Mouse (Mus musculus) neural tube, embryonic 12.5 days (tissue): ENCODE results near the gene Hdac1. TPM values are rescaled to one million over a fixed set of nuclear protein-coding genes. Genes with fewer than 3 reads are reported as not detected.

ENCODE experiments used
- ATAC-seq: fragments of 200-750 bp; cut with Nextera tagmentation; 2 replicates; pipeline ENCODE4 v1.8.0; 2017; ENCODE audit warnings: low read depth, mild to moderate bottlenecking, moderate TSS enrichment, moderate library complexity; ENCODE audit not compliant: low FRiP score
- H3K27ac ChIP-seq: fragments of 300-500 bp; sonication (generic); 2 replicates; pipeline ENCODE4 v1.5.1; 2016
- H3K27me3 ChIP-seq: fragments of 300-500 bp; sonication (generic); replicated peaks from 2 replicates; pipeline ENCODE4 v1.6.1; 2016; ENCODE audit warnings: mild to moderate bottlenecking
- H3K36me3 ChIP-seq: fragments of 300-500 bp; sonication (generic); 2 replicates; pipeline ENCODE4 v1.6.1; 2016; ENCODE audit warnings: mild to moderate bottlenecking
- H3K4me1 ChIP-seq: fragments of 300-500 bp; sonication (generic); 2 replicates; pipeline ENCODE4 v1.6.1; 2016
- H3K4me2 ChIP-seq: fragments of 300-500 bp; sonication (generic); replicated peaks from 2 replicates; pipeline ENCODE4 v1.6.1; 2016; ENCODE audit warnings: mild to moderate bottlenecking
- H3K4me3 ChIP-seq: fragments of 300-500 bp; sonication (generic); 2 replicates; pipeline ENCODE4 v1.5.1; 2016
- H3K9ac ChIP-seq: fragments of 300-500 bp; sonication (generic); 2 replicates; pipeline ENCODE4 v1.6.1; 2016; ENCODE audit warnings: mild to moderate bottlenecking
- H3K9me3 ChIP-seq: fragments of 300-500 bp; sonication (generic); 2 replicates; pipeline ENCODE4 v1.6.1; 2016; ENCODE audit warnings: mild to moderate bottlenecking
- WGBS: fragments of 180-500 bp; shearing (Covaris S2); methylation state at CpG from one replicate; pipeline ENCODE4 v1.1.7; 2016; 5-methylcytosine and 5-hydroxymethylcytosine counted together
- polyA plus RNA-seq: library from polyadenylated mRNA; unstranded; fragments of >200 nt; fragmentation: Nextera tagmentation; extraction: Ambion mirVana; gene quantifications from 2 replicates; pipeline ENCODE4 v1.2.1, GENCODE M21; 2016

Gene Hdac1
- polyA plus RNA-seq, 1 experiment from 2014 or later, result 192 TPM

DNA sequence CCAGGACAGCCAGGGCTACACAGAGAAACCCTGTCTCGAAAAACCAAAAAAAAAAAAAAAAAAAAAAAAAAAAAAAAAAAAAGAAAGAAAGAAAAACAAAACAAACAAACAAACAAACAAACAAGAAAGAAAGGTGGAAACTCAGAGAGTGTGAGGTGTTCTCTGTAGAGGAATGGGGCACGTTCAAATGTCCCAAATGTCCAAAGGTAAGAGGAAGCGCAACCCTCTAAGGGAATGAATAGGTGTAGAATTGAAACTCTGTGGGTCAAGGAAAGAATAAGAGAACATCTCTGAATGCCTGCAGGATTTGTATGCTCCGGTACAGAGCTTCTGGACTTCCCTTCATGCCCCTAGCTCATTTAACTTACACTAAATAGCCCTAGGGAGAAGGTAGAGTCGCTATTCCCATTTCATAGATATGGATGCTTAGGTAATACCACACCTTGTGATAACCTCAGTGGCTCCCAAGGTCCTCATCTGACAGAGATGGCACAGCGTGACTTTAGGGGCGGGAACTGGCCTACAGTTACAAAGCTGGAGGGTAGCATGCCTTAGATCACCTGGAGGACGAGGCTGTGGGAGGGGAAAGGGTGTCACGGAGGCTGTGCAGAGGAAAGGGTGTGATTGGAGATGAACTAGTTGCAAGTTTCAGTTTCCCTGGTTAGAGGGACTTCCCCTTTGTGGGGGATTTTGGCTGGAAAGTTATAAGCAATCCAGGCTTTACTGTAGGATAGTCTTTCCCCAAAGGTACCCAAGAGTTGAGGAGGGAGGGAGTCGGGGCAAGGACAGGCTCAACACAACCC lies 34.9 kb downstream of the Hdac1 start:
- Histone ChIP-seq H3K9ac (no peak overlapping the region), H3K27ac (no peak overlapping the region), H3K4me3 (no peak overlapping the region), H3K9me3 (no peaks in the 10 kb centered on the region), H3K4me1 (peaks cover 36% of the 10 kb centered on the region), H3K36me3 (no peaks in the 10 kb centered on the region), H3K27me3 (0 out of 2 replicates have a peak, but pooled peaks cover 3% of the 10 kb centered on the region), H3K4me2 (no peak overlapping the region)
- ATAC-seq, result no peak
- WGBS, result 69% methylated on average over 9 of the region's 10 CpGs

DNA sequence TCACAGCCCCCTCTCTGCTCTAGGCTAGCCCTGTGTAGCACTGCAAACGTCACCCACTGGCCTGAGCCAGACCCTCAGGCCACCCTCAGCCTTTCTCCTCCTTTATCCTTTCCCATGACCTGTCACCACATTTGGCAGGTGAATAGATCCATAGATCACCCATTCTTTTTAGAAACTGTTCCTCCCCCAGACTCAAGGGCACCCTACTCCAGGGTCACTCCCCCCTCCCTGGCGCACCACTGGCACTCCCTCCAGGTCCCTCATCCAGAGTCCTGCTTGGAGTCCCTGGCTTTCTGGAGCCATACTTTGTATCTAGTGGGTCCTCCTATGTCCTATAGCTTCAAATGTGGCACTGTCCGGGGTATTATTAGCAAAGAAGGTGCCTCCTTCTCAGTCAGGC lies 37.0 kb downstream of the Hdac1 start:
- Histone ChIP-seq H3K27ac (no peak overlapping the region), H3K36me3 (no peaks in the 10 kb centered on the region), H3K9me3 (no peaks in the 10 kb centered on the region), H3K4me3 (no peak overlapping the region), H3K4me2 (no peak overlapping the region), H3K4me1 (peaks cover 15% of the 10 kb centered on the region; the same call in 1 of the 2 replicates), H3K27me3 (0 out of 2 replicates have a peak, but pooled peaks cover 3% of the 10 kb centered on the region), H3K9ac (no peak overlapping the region)
- no peak for ATAC-seq
- 75% methylated on average over 3 of the region's 3 CpGs for WGBS

DNA sequence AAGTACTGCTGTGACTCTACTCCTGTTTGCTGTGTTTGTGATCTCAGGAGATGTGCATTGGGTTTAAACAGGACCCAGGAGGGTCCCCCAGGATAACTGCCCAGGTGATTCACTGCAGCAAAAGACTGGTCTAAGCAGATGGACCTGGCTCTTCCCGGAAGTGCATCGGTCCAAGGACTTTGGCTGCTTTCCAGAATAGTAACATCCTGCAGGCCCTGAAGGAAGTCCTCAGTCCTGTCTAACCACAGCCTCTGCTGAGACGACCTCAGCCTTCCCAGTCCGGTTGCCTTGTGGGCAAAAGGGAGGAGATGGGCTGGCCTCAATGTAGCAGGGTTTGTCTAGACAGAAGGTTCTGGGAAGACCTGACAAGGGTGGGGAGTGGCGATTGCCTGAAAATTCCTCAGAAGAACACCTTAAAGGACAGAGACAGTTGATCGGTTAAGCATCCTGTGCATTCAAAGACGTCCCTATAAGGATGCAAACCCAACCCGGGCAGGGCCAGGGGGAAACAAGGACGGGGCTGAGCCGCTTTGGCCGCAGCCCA lies 39.5 kb downstream of the Hdac1 start:
- Histone ChIP-seq H3K4me1 (no peaks in the 10 kb centered on the region), H3K4me2 (no peak overlapping the region), H3K27me3 (0 out of 2 replicates have a peak, but pooled peaks cover 3% of the 10 kb centered on the region), H3K9me3 (no peaks in the 10 kb centered on the region), H3K27ac (no peak overlapping the region), H3K36me3 (no peaks in the 10 kb centered on the region), H3K4me3 (no peak overlapping the region), H3K9ac (no peak overlapping the region)
- no peak for ATAC-seq
- 84% methylated on average over 11 of the region's 11 CpGs for WGBS

DNA sequence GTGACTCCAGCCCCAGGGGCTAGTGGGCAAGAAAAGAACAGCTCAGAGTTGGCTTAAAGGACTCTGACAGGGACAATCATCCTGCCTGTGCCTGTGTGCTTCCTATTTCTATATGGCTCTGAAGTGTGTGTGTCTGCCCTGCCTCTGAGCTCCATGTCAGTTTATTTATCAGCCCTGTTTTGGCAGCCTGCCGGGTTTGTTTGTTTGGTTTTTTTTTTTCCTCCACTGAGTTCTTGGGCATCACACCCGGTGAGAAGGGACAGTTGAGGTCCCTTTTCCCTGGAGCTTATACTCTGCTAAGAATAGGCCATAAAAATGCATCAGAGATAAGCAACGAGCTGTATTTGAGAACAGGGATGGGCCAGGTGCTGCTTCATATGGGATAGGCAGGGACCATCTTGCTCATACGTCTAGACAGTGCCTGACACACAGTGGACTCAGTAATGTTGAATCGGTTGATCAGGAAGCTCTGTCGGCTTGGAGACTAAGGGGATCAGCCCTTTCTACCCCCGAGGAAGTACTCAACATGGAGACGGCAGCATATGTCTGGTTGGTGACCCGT lies 40.1 kb downstream of the Hdac1 start:
- WGBS, result 76% methylated on average over 9 of the region's 9 CpGs
- Histone ChIP-seq H3K27ac (no peak overlapping the region), H3K36me3 (no peaks in the 10 kb centered on the region), H3K4me3 (no peak overlapping the region), H3K9me3 (no peaks in the 10 kb centered on the region), H3K4me1 (no peaks in the 10 kb centered on the region), H3K9ac (no peak overlapping the region), H3K27me3 (0 out of 2 replicates have a peak, but pooled peaks cover 3% of the 10 kb centered on the region), H3K4me2 (no peak overlapping the region)
- no peak for ATAC-seq

DNA sequence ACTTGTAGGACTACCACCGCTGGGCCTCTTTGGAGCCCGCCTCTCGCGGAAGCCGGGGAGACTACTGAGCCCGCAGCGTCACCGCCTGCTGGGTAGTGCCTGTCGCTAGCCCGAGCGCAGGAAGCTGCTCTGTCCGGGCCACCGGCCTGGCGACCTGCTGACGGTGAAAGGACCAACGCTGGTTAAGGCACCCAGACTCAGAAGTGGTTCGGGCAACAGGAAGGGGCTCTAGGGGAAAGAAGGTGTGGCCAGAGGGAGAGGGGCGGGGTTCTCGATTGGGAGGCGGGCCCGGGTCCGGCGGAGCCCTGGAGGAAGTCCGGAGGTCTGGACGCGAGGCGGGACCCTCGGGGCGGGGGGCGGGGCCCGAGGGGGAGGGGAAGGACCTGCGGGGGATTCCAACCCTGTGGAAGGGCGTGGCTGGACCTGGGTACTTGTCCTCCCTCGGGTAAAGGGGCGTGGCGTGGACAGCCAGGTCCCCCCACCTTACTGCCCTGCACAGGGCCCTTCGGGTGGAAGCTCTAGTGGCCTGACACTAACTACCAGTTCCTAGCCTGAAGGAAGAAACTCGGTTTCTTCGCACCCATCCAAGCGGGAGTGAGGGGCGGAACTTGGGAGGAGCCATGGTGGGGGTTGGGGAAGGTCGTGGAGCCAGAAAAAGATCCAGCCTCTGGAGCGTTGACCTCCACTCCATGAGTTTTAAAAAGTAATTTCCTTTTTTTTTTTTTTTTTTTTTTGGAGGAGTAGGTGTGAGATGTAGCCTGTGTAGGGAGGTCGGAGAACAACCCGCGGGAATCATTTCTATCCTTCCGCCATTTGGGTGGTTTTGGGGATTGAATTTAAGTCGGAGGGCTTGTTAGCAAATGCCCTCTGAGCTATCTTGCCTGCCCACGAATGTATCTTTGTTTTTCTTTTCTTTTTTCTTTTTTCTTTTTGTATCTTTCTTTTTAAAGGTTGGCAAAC lies 41.6 kb downstream of the Hdac1 start:
- peaks cover 12% of the 10 kb centered on the region for H3K4me1 ChIP-seq
- H3K9ac ChIP-seq, result peak overlapping the region; percentile 60
- H3K4me3 ChIP-seq, result peak overlapping the region; percentile 52
- WGBS, result 3% methylated on average over 48 of the region's 49 CpGs
- ATAC-seq, result peak; percentile 85
- 0 out of 2 replicates have a peak, but pooled peaks cover 3% of the 10 kb centered on the region for H3K27me3 ChIP-seq
- H3K27ac ChIP-seq, result no peak overlapping the region
- peak overlapping the region; percentile 90 for H3K4me2 ChIP-seq
- H3K9me3 ChIP-seq, result no peaks in the 10 kb centered on the region
- H3K36me3 ChIP-seq, result no peaks in the 10 kb centered on the region

DNA sequence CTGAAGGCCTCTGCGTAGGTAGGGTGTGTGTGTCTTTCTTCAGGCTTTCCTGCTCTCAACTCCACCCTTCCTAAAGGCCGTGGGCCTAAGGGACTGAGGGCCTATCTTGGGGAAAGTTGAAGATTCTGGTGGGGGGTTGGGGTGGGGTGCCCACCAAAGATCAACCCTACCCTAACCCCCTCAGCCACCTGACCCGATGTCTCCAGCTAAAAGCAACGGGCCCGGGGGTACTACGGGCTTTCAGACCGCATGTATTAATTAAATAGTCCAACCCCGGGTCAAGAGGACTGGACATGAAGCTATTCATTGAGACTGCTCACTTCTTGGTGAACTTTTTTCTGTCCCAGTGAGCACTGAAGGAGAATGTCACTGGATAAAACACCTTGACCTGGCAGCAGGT lies 42.5 kb downstream of the Hdac1 start:
- H3K4me3 ChIP-seq, result peak overlapping the region; percentile 52
- no peaks in the 10 kb centered on the region for H3K36me3 ChIP-seq
- H3K4me2 ChIP-seq, result peak overlapping the region; percentile 90
- no peak overlapping the region for H3K27ac ChIP-seq
- peak overlapping the region; percentile 60; the same call in 1 of the 2 replicates for H3K9ac ChIP-seq
- peaks cover 15% of the 10 kb centered on the region for H3K4me1 ChIP-seq
- 81% methylated on average over 8 of the region's 8 CpGs for WGBS
- no peaks in the 10 kb centered on the region for H3K27me3 ChIP-seq
- H3K9me3 ChIP-seq, result no peaks in the 10 kb centered on the region
- ATAC-seq, result no peak

DNA sequence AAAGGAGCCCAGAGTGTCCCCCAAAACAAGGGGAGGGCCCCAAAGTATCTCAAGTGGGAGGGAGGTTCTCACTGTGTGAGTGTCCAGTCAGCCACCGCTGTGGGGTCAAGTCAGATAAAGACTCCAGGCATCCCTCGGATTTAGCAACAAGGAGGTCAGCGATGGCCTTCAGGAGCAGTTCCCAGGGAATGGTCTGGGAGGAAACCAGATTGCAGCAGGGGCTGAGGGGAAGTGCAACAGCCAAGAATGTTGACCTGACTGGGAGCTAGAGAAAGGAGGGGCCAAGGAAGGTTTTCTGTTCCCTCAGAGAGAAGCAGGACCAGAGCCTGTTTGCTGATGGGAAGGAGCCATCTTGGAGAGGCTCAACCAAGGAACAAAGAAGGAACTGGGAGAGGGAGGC lies 43.6 kb downstream of the Hdac1 start:
- H3K36me3 ChIP-seq, result no peaks in the 10 kb centered on the region
- H3K27me3 ChIP-seq, result no peaks in the 10 kb centered on the region
- H3K4me1 ChIP-seq, result peaks cover 15% of the 10 kb centered on the region
- H3K27ac ChIP-seq, result no peak overlapping the region
- no peak overlapping the region for H3K4me2 ChIP-seq
- no peak for ATAC-seq
- 75% methylated on average over 3 of the region's 3 CpGs for WGBS
- H3K4me3 ChIP-seq, result no peak overlapping the region
- no peak overlapping the region for H3K9ac ChIP-seq
- H3K9me3 ChIP-seq, result no peaks in the 10 kb centered on the region

DNA sequence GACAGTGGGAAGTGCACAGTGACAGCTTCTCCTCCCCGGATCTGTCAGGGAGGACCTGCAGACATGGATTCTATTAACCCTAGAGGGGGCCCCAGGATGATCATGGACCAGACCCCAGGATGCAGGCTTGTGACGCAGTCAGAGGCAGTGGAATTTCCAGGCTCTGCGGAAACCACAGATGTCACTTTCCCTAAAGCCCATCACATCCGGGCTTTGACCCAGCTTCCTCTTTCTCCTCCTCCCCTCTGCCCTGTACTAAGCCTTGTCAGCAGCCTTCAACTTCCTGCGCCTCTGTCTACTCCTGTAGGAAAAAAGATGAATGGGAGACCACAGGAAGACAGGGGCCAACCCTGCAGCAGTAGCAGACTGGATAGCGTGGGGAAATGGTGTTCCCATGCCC lies 45.9 kb downstream of the Hdac1 start:
- Histone ChIP-seq H3K36me3 (no peaks in the 10 kb centered on the region), H3K27ac (no peak overlapping the region), H3K4me1 (peaks cover 19% of the 10 kb centered on the region), H3K4me2 (no peak overlapping the region), H3K4me3 (no peak overlapping the region), H3K27me3 (peaks cover 14% of the 10 kb centered on the region), H3K9me3 (no peaks in the 10 kb centered on the region), H3K9ac (no peak overlapping the region)
- WGBS, result 64% methylated on average over 6 of the region's 6 CpGs
- ATAC-seq, result no peak

DNA sequence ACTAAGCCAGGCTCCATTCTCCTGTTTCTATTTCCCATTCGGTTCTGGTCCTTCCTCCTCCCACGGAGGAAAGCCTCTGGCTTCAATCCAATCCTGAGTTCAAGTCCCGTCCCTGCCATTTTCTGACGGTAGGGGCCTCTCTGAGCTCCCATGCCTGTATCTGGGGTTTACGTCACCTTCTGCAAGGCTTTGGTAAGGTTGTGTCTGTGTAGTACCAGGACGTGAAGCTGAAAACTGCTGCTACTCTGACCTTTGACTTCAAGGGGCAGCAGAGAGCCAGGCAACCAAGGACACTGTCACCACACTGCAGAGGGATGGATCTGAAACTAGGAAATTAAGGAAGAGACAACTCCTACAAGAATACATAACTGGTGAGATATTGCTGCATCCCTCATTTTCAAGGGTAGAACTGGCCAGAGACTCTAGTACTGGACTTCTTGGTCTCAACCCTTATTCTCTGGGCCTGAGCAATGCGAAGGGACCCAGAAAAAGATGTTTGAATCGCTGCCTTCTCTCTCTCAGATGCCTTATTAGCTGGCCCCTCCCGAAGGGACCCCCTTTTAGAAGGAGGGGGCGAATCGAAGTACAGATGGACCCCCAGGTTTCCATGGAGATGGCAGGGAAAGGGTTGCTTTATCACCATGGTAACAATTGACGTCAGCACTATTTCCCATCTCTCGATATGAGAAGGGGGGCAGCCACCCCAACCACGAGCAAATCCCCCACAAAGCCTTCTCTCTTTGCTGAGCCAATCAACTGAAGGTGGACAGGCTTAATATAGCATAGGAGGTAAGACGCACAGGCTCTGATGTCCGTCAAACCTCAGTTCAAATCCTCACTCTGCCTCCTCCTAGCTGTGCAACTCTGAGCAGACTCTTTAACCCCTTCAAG lies 46.6 kb downstream of the Hdac1 start:
- Histone ChIP-seq H3K27me3 (peaks cover 21% of the 10 kb centered on the region), H3K36me3 (no peaks in the 10 kb centered on the region), H3K9ac (no peak overlapping the region), H3K4me3 (no peak overlapping the region), H3K9me3 (no peaks in the 10 kb centered on the region), H3K4me1 (peaks cover 26% of the 10 kb centered on the region), H3K4me2 (peak overlapping the region; percentile 14; the same call in 1 of the 2 replicates), H3K27ac (no peak overlapping the region)
- ATAC-seq, result no peak
- WGBS, result 38% methylated on average over 16 of the region's 16 CpGs

DNA sequence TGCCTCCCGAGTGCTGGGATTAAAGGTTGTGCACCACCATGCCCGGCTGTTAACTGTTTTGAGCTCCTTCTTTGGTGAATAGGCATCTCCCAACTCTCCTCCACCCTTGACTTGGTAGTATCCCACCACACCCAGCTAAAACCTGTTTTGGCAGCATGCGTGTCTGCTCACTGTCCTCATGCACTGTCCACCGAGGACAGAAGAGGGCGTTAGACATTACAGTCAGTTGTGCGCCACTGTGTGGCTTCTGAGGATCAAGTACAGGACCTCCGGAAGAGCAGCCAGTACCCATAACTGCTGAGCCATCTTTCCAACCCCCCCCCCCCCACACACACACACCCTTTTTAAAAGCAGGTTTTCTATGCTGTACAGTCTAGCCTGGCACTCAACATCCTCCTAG lies 47.8 kb downstream of the Hdac1 start:
- Histone ChIP-seq H3K4me2 (no peak overlapping the region), H3K9ac (no peak overlapping the region), H3K27me3 (peaks cover 27% of the 10 kb centered on the region), H3K4me3 (no peak overlapping the region), H3K36me3 (no peaks in the 10 kb centered on the region), H3K9me3 (no peaks in the 10 kb centered on the region), H3K27ac (no peak overlapping the region), H3K4me1 (peaks cover 26% of the 10 kb centered on the region)
- no peak for ATAC-seq
- WGBS, result 72% methylated on average over 7 of the region's 7 CpGs
